Mouse (Mus musculus) CH12.LX (cell line): ENCODE measurements at regions not wholly inside any gene's neighbourhood (a gene's known extent, or its start where the extent isn't known, plus 50 kb on each side); places are given as distances from the start of the nearest gene placed in this dataset.

ENCODE experiments used
- CTCF ChIP-seq, 2 experiments: IDR thresholded peaks in 1 of 2; conservative IDR thresholded peaks in 1 of 2; 2 replicates each; pipeline ENCODE4 v1.5.1; 2011 to 2012; ENCODE audit warnings: low read depth in 2 of 2, low read length in 2 of 2, improper control_type of control experiment in 1 of 2, inconsistent platforms in 1 of 2, mild to moderate bottlenecking in 1 of 2, moderate library complexity in 1 of 2
- EP300 ChIP-seq: IDR thresholded peaks from 2 replicates; pipeline ENCODE4 v1.6.1; 2011; ENCODE audit warnings: low read length, improper control_type of control experiment
- MAFK ChIP-seq: IDR thresholded peaks from 2 replicates; pipeline ENCODE4 v1.6.1; 2011; ENCODE audit warnings: low read length, improper control_type of control experiment; ENCODE audit not compliant: insufficient replicate concordance
- NELFE ChIP-seq: IDR thresholded peaks from 2 replicates; pipeline ENCODE4 v1.6.1; 2011; ENCODE audit warnings: low read depth, low read length, improper control_type of control experiment
- POLR2A ChIP-seq: IDR thresholded peaks from 2 replicates; pipeline ENCODE4 v1.6.1; 2011; ENCODE audit warnings: low read depth, mild to moderate bottlenecking, improper control_type of control experiment, low read length
- POLR2AphosphoS2 ChIP-seq: IDR thresholded peaks from 2 replicates; pipeline ENCODE4 v1.6.1; 2011; ENCODE audit warnings: low read depth, low read length, improper control_type of control experiment
- ZNF384 ChIP-seq: IDR thresholded peaks from 2 replicates; pipeline ENCODE4 v1.6.1; 2012; ENCODE audit warnings: low read depth, low read length, improper control_type of control experiment, inconsistent platforms

- TF ChIP-seq NELFE: no peak
- TF ChIP-seq CTCF (conservative IDR thresholded peaks at IDR 0.05 in 1 of 2, IDR thresholded peaks at IDR 0.05 in 1 of 2; ENCODE audit: low read depth in 2 of 2, low read length in 2 of 2): no peak
- no peak for TF ChIP-seq POLR2A
- TF ChIP-seq EP300: no peak
- no peak for TF ChIP-seq POLR2AphosphoS2
- TF ChIP-seq MAFK: no peak
- no peak for TF ChIP-seq ZNF384
Measured at GRCm38 (mm10) chr14:66561042-66561590, 552.1 kb upstream of the Gulo start.
